Mouse (Mus musculus) lung, adult 2 months (tissue): ENCODE measurements around the gene Uox.

ENCODE experiments used
- CTCF ChIP-seq: fragments of 200-500 bp; IDR thresholded peaks from 2 replicates; pipeline ENCODE4 v1.5.1; 2011; ENCODE audit warnings: mild to moderate bottlenecking, low read length, control low read depth; ENCODE audit not compliant: insufficient read depth
- POLR2A ChIP-seq: fragments of 200-500 bp; IDR thresholded peaks from 2 replicates; pipeline ENCODE4 v1.6.1; 2011; ENCODE audit warnings: low read depth, mild to moderate bottlenecking, control low read depth, low read length, borderline replicate concordance; ENCODE audit errors: extremely low read depth

DNA sequence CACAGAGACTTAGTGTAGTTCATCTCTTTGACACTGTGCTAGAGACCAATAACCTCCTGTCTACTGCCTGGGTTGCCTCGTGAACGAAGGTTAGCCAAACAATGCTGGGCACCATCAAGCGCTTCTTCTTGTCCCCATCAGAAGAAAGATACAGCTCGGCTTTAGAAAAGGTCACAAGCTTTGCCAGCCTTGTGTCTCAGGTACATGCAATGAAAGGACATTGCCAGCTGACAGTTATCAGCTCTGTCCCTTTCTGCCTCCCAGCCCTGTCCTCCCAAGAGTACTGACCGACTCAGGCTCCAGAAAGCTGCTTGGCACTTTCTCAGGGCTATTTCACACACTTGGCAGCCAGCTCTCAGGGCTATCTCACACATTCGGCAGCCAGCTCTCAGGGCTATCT lies 25.2 kb downstream of the Uox start:
- TF ChIP-seq POLR2A (no peak), CTCF (no peak)
